ENCODE assay signal across 11 mouse cellular contexts in genomic region chr13:110913687-110914086, GRCm38 (mm10).
DNase-seq lines count a peak whose midpoint lies in the region; ATAC-seq and TF ChIP-seq lines count a peak whose summit lies in the region.
"Had no signal": no experiment of that assay in that cellular context is flagged by ENCODE, and none has a peak within 500 bp of the region (broad histone marks: within the 10 kb centered on the region; RNA-seq: fewer than 3 reads in every experiment).

No protein-coding gene starts in this region.

- H3K36me3 ChIP-seq in kidney, embryonic 15.5 days, result no peaks in the 10 kb centered on the region

- H3K4me1 ChIP-seq in kidney, embryonic 15.5 days, result no peaks in the 10 kb centered on the region

- in situ Hi-C loops in Patski (cut with MboI; ENCODE audit: low pct_unique_long_range_greater_than_20kb), result no loop called here

- intact Hi-C loops in heart, postnatal 25 days (cut with DNase I), result no loop called here

- no peak overlapping the region for H3K9ac ChIP-seq in kidney, embryonic 15.5 days

- no peaks in the 10 kb centered on the region for H3K9me3 ChIP-seq in kidney, embryonic 15.5 days (replicated peaks)

- POLR2A ChIA-PET in Patski (lab: Charles Lee), result no interaction called here

- CTCF ChIA-PET in Patski (lab: Charles Lee), result no interaction called here

- peak; percentile 97 for DNase-seq in 3T3-L1 (ENCODE audit: low read depth, low spot score)
- no peak for DNase-seq in Patski (ENCODE audit: low read depth, low spot score)
- DNase-seq in cerebellum, postnatal 36 days, result peak; percentile 75
- peak; percentile 31 to 51 for DNase-seq in layer of hippocampus, postnatal 25 days (ENCODE audit: extremely low spot score in 1 of 2, low spot score in 1 of 2)
- no peak for DNase-seq in heart, postnatal 25 days (ENCODE audit: low spot score)
- no peak for DNase-seq in heart, adult 11 months
- no peak for DNase-seq in ovary, postnatal 14 days (ENCODE audit: low spot score)
- DNase-seq: heart, postnatal 36 days; kidney, adult 18-20 months had no signal

- whole genome bisulfite sequencing in kidney, embryonic 15.5 days, result 73% methylated on average over 5 of the region's 5 CpGs

- peak; percentile 22 for ATAC-seq in Patski
- no peak for ATAC-seq in kidney, embryonic 15.5 days (replicated peaks; ENCODE audit: low FRiP score)

- TF ChIP-seq CTCF in Patski (IDR thresholded peaks at IDR 0.05), result no peak

- no peaks in the 10 kb centered on the region for H3K27me3 ChIP-seq in Patski
- H3K27me3 ChIP-seq in kidney, embryonic 15.5 days, result no peaks in the 10 kb centered on the region

- no peak overlapping the region for H3K4me2 ChIP-seq in kidney, embryonic 15.5 days
- H3K4me2 ChIP-seq: liver, embryonic 11.5 days had no signal

- H3K27ac ChIP-seq in kidney, embryonic 15.5 days, result no peak overlapping the region

- H3K4me3 ChIP-seq in kidney, embryonic 15.5 days (replicated peaks), result no peak overlapping the region

Comparison
In these comparisons a context has a peak if more than half of its experiments do, and no peak if none do; other contexts are left out.
1. DNase-seq: peak in 3T3-L1 (single experiment), cerebellum, postnatal 36 days (2 of 2) and layer of hippocampus, postnatal 25 days (2 of 2); none in Patski (single experiment), heart, postnatal 25 days (single experiment), heart, adult 11 months (single experiment) and ovary, postnatal 14 days (single experiment).